Mouse (Mus musculus) small intestine, adult 2 months (tissue): Measurements from ENCODE around the gene Wdr4.

Experiments used
- CTCF ChIP-seq: fragments of 200-500 bp; IDR thresholded peaks from 2 replicates; pipeline ENCODE4 v1.5.1; 2012; ENCODE audit warnings: low read depth, mild to moderate bottlenecking, control low read depth, inconsistent platforms, low read length, moderate library complexity, mixed read lengths; ENCODE audit not compliant: insufficient replicate concordance, insufficient read length; ENCODE audit errors: extremely low read depth
- POLR2A ChIP-seq: fragments of 200-500 bp; IDR thresholded peaks from 2 replicates; pipeline ENCODE4 v1.6.1; 2012; ENCODE audit warnings: low read depth, mild to moderate bottlenecking, control low read depth, inconsistent platforms, low read length, moderate library complexity

- no peak for TF ChIP-seq POLR2A
- TF ChIP-seq CTCF: no peak
Measured at GRCm38 (mm10) chr17:31486616-31487198, 33.1 kb downstream of the Wdr4 start.
